Mouse (Mus musculus): ENCODE data around the gene Megf8. TPM values are rescaled to one million over a fixed set of nuclear protein-coding genes. Genes with fewer than 3 reads are reported as not detected.

Gene Megf8
- total RNA-seq, 1 experiment, result 47.5 TPM

- Histone ChIP-seq H3K4me3 (ENCODE audit: insufficient read depth in 1 of 2, low read depth in 1 of 2, low read length in 2 of 2, poor library complexity in 1 of 2, severe bottlenecking in 1 of 2) (no peak overlapping the region), H3K9ac (ENCODE audit: insufficient read depth, low read depth, low read length, poor library complexity, severe bottlenecking) (no peak overlapping the region), H3K36me3 (ENCODE audit: control insufficient read depth, insufficient read depth, low read length, poor library complexity, severe bottlenecking) (no peaks in the 10 kb centered on the region; the same call in 1 of the 2 replicates), H3K9me3 (ENCODE audit: control insufficient read depth, insufficient read depth, low read depth, low read length) (no peaks in the 10 kb centered on the region), H3K4me1 (ENCODE audit: control insufficient read depth in 2 of 2, insufficient read depth in 2 of 2, low read length in 2 of 2, poor library complexity in 1 of 2) (peaks cover 0 to 16% of the 10 kb centered on the region in 2 experiments; a peak in 2 of 4 replicates), H3K27ac (ENCODE audit: insufficient read depth, low read depth, low read length, poor library complexity, severe bottlenecking) (no peak overlapping the region)
- in situ Hi-C loops (cut with MboI; ENCODE audit: low sequenced_read_pairs in 2 of 2, unreplicated experiment in 2 of 2), result no loop called here
- no peak for TF ChIP-seq HCFC1 (IDR thresholded peaks at IDR 0.05; ENCODE audit: borderline replicate concordance, insufficient read depth, low read length)
- TF ChIP-seq ZNF384 (IDR thresholded peaks at IDR 0.05; ENCODE audit: low read depth, low read length), result no peak
- TF ChIP-seq CHD2 (IDR thresholded peaks at IDR 0.05; ENCODE audit: low read depth, low read length), result no peak
- TF ChIP-seq MAFK (IDR thresholded peaks at IDR 0.05; ENCODE audit: insufficient read depth, low read depth, low read length), result no peak
- no peak for TF ChIP-seq ZC3H11A (IDR thresholded peaks at IDR 0.05; ENCODE audit: borderline replicate concordance, low read depth, low read length)
- no peak for DNase-seq (ENCODE audit: low read depth, low spot score)
Measured at GRCm38 (mm10) chr7:25378181-25379100, 61.5 kb downstream of the Megf8 start.

GRCm38 (mm10) chr7:25379551-25380351 is 62.8 kb downstream of the Megf8 start:
- Histone ChIP-seq H3K9me3 (ENCODE audit: control insufficient read depth, insufficient read depth, low read depth, low read length) (no peaks in the 10 kb centered on the region), H3K27ac (ENCODE audit: insufficient read depth, low read depth, low read length, poor library complexity, severe bottlenecking) (no peak overlapping the region), H3K4me1 (ENCODE audit: control insufficient read depth in 2 of 2, insufficient read depth in 2 of 2, low read length in 2 of 2, poor library complexity in 1 of 2) (peaks cover 0 to 16% of the 10 kb centered on the region in 2 experiments; a peak in 2 of 4 replicates), H3K4me3 (ENCODE audit: insufficient read depth in 1 of 2, low read depth in 1 of 2, low read length in 2 of 2, poor library complexity in 1 of 2, severe bottlenecking in 1 of 2) (peak overlapping the region; percentile 26 to 61; a peak in 3 of 4 replicates), H3K36me3 (ENCODE audit: control insufficient read depth, insufficient read depth, low read length, poor library complexity, severe bottlenecking) (no peaks in the 10 kb centered on the region; the same call in 1 of the 2 replicates), H3K9ac (ENCODE audit: insufficient read depth, low read depth, low read length, poor library complexity, severe bottlenecking) (peak overlapping the region; percentile 52)
- TF ChIP-seq MAFK (IDR thresholded peaks at IDR 0.05; ENCODE audit: insufficient read depth, low read depth, low read length), result no peak
- TF ChIP-seq HCFC1 (IDR thresholded peaks at IDR 0.05; ENCODE audit: borderline replicate concordance, insufficient read depth, low read length), result no peak
- TF ChIP-seq ZC3H11A (IDR thresholded peaks at IDR 0.05; ENCODE audit: borderline replicate concordance, low read depth, low read length), result no peak
- no peak for TF ChIP-seq ZNF384 (IDR thresholded peaks at IDR 0.05; ENCODE audit: low read depth, low read length)
- TF ChIP-seq CHD2 (IDR thresholded peaks at IDR 0.05; ENCODE audit: low read depth, low read length), result peak; percentile 82; the same call in 1 of the 2 replicates
- DNase-seq (ENCODE audit: low read depth, low spot score), result no peak
- in situ Hi-C loops (cut with MboI; ENCODE audit: low sequenced_read_pairs in 2 of 2, unreplicated experiment in 2 of 2), result no loop called here

GRCm38 (mm10) chr7:25380392-25381283 is 63.7 kb downstream of the Megf8 start:
- Histone ChIP-seq H3K9ac (ENCODE audit: insufficient read depth, low read depth, low read length, poor library complexity, severe bottlenecking) (no peak overlapping the region; the same call in 1 of the 2 replicates), H3K27ac (ENCODE audit: insufficient read depth, low read depth, low read length, poor library complexity, severe bottlenecking) (no peak overlapping the region), H3K4me3 (ENCODE audit: insufficient read depth in 1 of 2, low read depth in 1 of 2, low read length in 2 of 2, poor library complexity in 1 of 2, severe bottlenecking in 1 of 2) (peak overlapping the region in 1 of 2 experiments; percentile 61; a peak in 2 of 4 replicates), H3K36me3 (ENCODE audit: control insufficient read depth, insufficient read depth, low read length, poor library complexity, severe bottlenecking) (no peaks in the 10 kb centered on the region; the same call in 1 of the 2 replicates), H3K9me3 (ENCODE audit: control insufficient read depth, insufficient read depth, low read depth, low read length) (no peaks in the 10 kb centered on the region), H3K4me1 (ENCODE audit: control insufficient read depth in 2 of 2, insufficient read depth in 2 of 2, low read length in 2 of 2, poor library complexity in 1 of 2) (peaks cover 0 to 16% of the 10 kb centered on the region in 2 experiments; a peak in 2 of 4 replicates)
- TF ChIP-seq ZC3H11A (IDR thresholded peaks at IDR 0.05; ENCODE audit: borderline replicate concordance, low read depth, low read length), result no peak
- no peak for TF ChIP-seq ZNF384 (IDR thresholded peaks at IDR 0.05; ENCODE audit: low read depth, low read length)
- TF ChIP-seq MAFK (IDR thresholded peaks at IDR 0.05; ENCODE audit: insufficient read depth, low read depth, low read length), result no peak
- no peak for TF ChIP-seq CHD2 (IDR thresholded peaks at IDR 0.05; ENCODE audit: low read depth, low read length)
- TF ChIP-seq HCFC1 (IDR thresholded peaks at IDR 0.05; ENCODE audit: borderline replicate concordance, insufficient read depth, low read length), result no peak
- DNase-seq (ENCODE audit: low read depth, low spot score), result no peak
- in situ Hi-C loops (cut with MboI; ENCODE audit: low sequenced_read_pairs in 2 of 2, unreplicated experiment in 2 of 2), result no loop called here
